In the genomic region with DNA sequence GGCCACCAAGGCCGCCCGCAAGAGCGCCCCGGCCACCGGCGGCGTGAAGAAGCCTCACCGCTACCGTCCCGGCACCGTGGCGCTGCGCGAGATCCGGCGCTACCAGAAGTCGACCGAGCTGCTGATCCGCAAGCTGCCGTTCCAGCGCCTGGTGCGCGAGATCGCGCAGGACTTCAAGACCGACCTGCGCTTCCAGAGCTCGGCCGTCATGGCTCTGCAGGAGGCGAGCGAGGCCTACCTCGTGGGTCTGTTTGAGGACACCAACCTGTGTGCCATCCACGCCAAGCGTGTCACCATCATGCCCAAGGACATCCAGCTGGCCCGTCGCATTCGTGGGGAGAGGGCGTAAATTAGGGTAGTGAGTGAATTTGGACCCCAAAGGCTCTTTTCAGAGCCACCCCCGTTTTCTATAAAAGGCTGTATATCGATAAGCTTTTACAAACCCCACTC, we compare ENCODE assay signal across 7 mouse cellular contexts. TPM values are rescaled to one million over a fixed set of nuclear protein-coding genes. Genes with fewer than 3 reads are reported as not detected.
DNase-seq lines count a peak whose midpoint lies in the region; ATAC-seq and TF ChIP-seq lines count a peak whose summit lies in the region.
"Not testable (repeated sequence)": the region's sequence is repeated elsewhere in the genome, so short reads cannot be mapped to it uniquely, and the experiment has no call there.

No protein-coding gene starts in this region.

- peaks cover 11% of the 10 kb centered on the region for H3K36me3 ChIP-seq in erythroblast, embryonic 14.5 days (ENCODE audit: control insufficient read depth)
- H3K36me3 ChIP-seq in heart, embryonic 13.5 days; intestine, postnatal 0 days (ENCODE audit: control insufficient read depth, insufficient read depth); liver, adult 2 months (ENCODE audit: control insufficient read depth, insufficient read depth, low read length); midbrain, embryonic 11.5 days (ENCODE audit: control insufficient read depth, insufficient read depth, low read length): not testable (repeated sequence)

- H3K9me3 ChIP-seq in erythroblast, embryonic 14.5 days (ENCODE audit: control insufficient read depth, low read length); heart, embryonic 13.5 days; intestine, postnatal 0 days (ENCODE audit: control insufficient read depth); midbrain, embryonic 11.5 days (ENCODE audit: control insufficient read depth, low read length): not testable (repeated sequence)

- peak overlapping the region; percentile 87 for H3K9ac ChIP-seq in heart, embryonic 13.5 days
- H3K9ac ChIP-seq in intestine, postnatal 0 days (ENCODE audit: low read depth, low read length), result peak overlapping the region; percentile 46; the same call in 1 of the 2 replicates
- peak overlapping the region; percentile 71 for H3K9ac ChIP-seq in liver, adult 2 months (ENCODE audit: low read depth, low read length)
- peak overlapping the region; percentile 77 for H3K9ac ChIP-seq in midbrain, embryonic 11.5 days (ENCODE audit: low read length)

- H3K4me3 ChIP-seq in erythroblast, embryonic 14.5 days (replicated peaks), result peak overlapping the region; percentile 76
- peak overlapping the region; percentile 57 for H3K4me3 ChIP-seq in heart, embryonic 13.5 days
- H3K4me3 ChIP-seq in intestine, postnatal 0 days (ENCODE audit: low read depth, low read length), result peak overlapping the region; percentile 34
- peak overlapping the region; percentile 50 for H3K4me3 ChIP-seq in liver, adult 2 months (ENCODE audit: insufficient read depth, low read depth, low read length)
- peak overlapping the region; percentile 39 for H3K4me3 ChIP-seq in midbrain, embryonic 11.5 days (ENCODE audit: low read depth, low read length)

- not testable (repeated sequence) for TF ChIP-seq CTCF in intestine, postnatal 0 days (IDR thresholded peaks at IDR 0.05; ENCODE audit: low read depth); liver, adult 2 months (IDR thresholded peaks at IDR 0.05; ENCODE audit: low read depth, low read length)

- H3K4me1 ChIP-seq in erythroblast, embryonic 14.5 days (ENCODE audit: control insufficient read depth), result peaks cover 44% of the 10 kb centered on the region
- H3K4me1 ChIP-seq in heart, embryonic 13.5 days, result peaks cover 39% of the 10 kb centered on the region
- H3K4me1 ChIP-seq in intestine, postnatal 0 days (replicated peaks; ENCODE audit: control insufficient read depth, insufficient read depth, low read length), result not testable (repeated sequence)
- peaks cover 15% of the 10 kb centered on the region; the same call in 1 of the 2 replicates for H3K4me1 ChIP-seq in liver, adult 2 months (ENCODE audit: control insufficient read depth, insufficient read depth, low read length)
- H3K4me1 ChIP-seq in midbrain, embryonic 11.5 days (ENCODE audit: control insufficient read depth, insufficient read depth, low read length), result peaks cover 11% of the 10 kb centered on the region

- peak overlapping the region; percentile 73 for H3K27ac ChIP-seq in heart, embryonic 13.5 days (replicated peaks)
- peak overlapping the region; percentile 54; the same call in 1 of the 2 replicates for H3K27ac ChIP-seq in intestine, postnatal 0 days (ENCODE audit: low read depth, low read length)
- H3K27ac ChIP-seq in liver, adult 2 months (replicated peaks; ENCODE audit: insufficient read depth, low read depth, low read length), result not testable (repeated sequence)
- H3K27ac ChIP-seq in midbrain, embryonic 11.5 days (ENCODE audit: low read depth, low read length), result peak overlapping the region; percentile 81

- ATAC-seq in heart, embryonic 13.5 days (ENCODE audit: extremely low read depth, insufficient number of reproducible peaks, low FRiP score, low TSS enrichment); intestine, postnatal 0 days; midbrain, embryonic 11.5 days (ENCODE audit: low FRiP score): not testable (repeated sequence)

- not testable (repeated sequence) for TF ChIP-seq POLR2A in liver, adult 2 months (IDR thresholded peaks at IDR 0.05; ENCODE audit: extremely low read depth, insufficient read depth, low read length)

- H3K4me2 ChIP-seq in heart, embryonic 13.5 days, result peak overlapping the region; percentile 80
- peak overlapping the region; percentile 67 for H3K4me2 ChIP-seq in intestine, postnatal 0 days (replicated peaks; ENCODE audit: low read depth)
- peak overlapping the region; percentile 61 for H3K4me2 ChIP-seq in midbrain, embryonic 11.5 days

- H3K79me2 ChIP-seq in liver, adult 2 months (ENCODE audit: control insufficient read depth, insufficient read depth, low read length), result not testable (repeated sequence)

- H3K27me3 ChIP-seq in erythroblast, embryonic 14.5 days (ENCODE audit: control insufficient read depth); heart, embryonic 13.5 days (replicated peaks); intestine, postnatal 0 days (replicated peaks; ENCODE audit: control insufficient read depth, insufficient read depth, low read length); liver, adult 2 months (ENCODE audit: control insufficient read depth, insufficient read depth, low read length); midbrain, embryonic 11.5 days (ENCODE audit: control insufficient read depth, insufficient read depth, low read length): not testable (repeated sequence)

- DNase-seq in ZHBTc4 (ENCODE audit: low read depth, low spot score), result peak; percentile 50
- DNase-seq in liver, adult 2 months (ENCODE audit: extremely low read depth, low read depth, low spot score), result not testable (repeated sequence)
- DNase-seq in midbrain, embryonic 11.5 days (ENCODE audit: low spot score, missing footprints), result peak; percentile 92
- peak; percentile 18 to 33 for DNase-seq in right cerebral cortex, adult 2 months (ENCODE audit: low spot score in 2 of 2)

- 1% methylated on average over 11 of the region's 40 CpGs for WGBS in heart, embryonic 13.5 days
- 0% methylated on average over 9 of the region's 40 CpGs for WGBS in intestine, postnatal 0 days
- 7% methylated on average over 13 of the region's 40 CpGs for WGBS in liver, adult 2 months
- under 1% methylated on average over 11 of the region's 40 CpGs for WGBS in midbrain, embryonic 11.5 days

RNA-seq across cellular contexts. Expression of a gene that starts 0.3 kb away (rescaled TPM):
- 1.6 and 4.7 TPM in 2 replicates for polyA plus RNA-seq in erythroblast, embryonic 14.5 days (2012)
- polyA plus RNA-seq in heart, embryonic 13.5 days (2015; fragmentation: Nextera tagmentation; extraction: Ambion mirVana), result 2.4 TPM in 2 replicates
- polyA plus RNA-seq in intestine, postnatal 0 days (2015; fragmentation: Nextera tagmentation; extraction: Ambion mirVana), result 1.6 and 2.3 TPM in 2 replicates
- total RNA-seq in liver, adult 2 months (2014; rRNA removed), result 3.4 and 5.9 TPM in 2 replicates
- polyA plus RNA-seq in liver, adult 2 months (2012; rRNA removed), result 0.48 and 0.87 TPM in 2 replicates
- 7.4 and 9.8 TPM in 2 replicates for polyA plus RNA-seq in midbrain, embryonic 11.5 days (2014; fragmentation: Nextera tagmentation; extraction: Ambion mirVana)

RNA-seq across cellular contexts. Expression of a gene that starts 1.7 kb away (rescaled TPM):
- polyA plus RNA-seq in erythroblast, embryonic 14.5 days (2012), result 5.1 and 8.3 TPM in 2 replicates
- polyA plus RNA-seq in heart, embryonic 13.5 days (2015; fragmentation: Nextera tagmentation; extraction: Ambion mirVana), result 0.60 and 0.84 TPM in 2 replicates
- polyA plus RNA-seq in intestine, postnatal 0 days (2015; fragmentation: Nextera tagmentation; extraction: Ambion mirVana), result 0.97 and 1.3 TPM in 2 replicates
- total RNA-seq in liver, adult 2 months (2014; rRNA removed), result 5.4 and 11.5 TPM in 2 replicates
- 1.1 TPM in 1 of 2 replicates, not detected in the other for polyA plus RNA-seq in liver, adult 2 months (2012; rRNA removed)
- 1.9 and 2.2 TPM in 2 replicates for polyA plus RNA-seq in midbrain, embryonic 11.5 days (2014; fragmentation: Nextera tagmentation; extraction: Ambion mirVana)

RNA-seq across cellular contexts. Expression of a gene that starts 1.9 kb away (rescaled TPM):
- polyA plus RNA-seq in erythroblast, embryonic 14.5 days (2012), result 6.6 and 15.6 TPM in 2 replicates
- 1.6 and 3.0 TPM in 2 replicates for polyA plus RNA-seq in heart, embryonic 13.5 days (2015; fragmentation: Nextera tagmentation; extraction: Ambion mirVana)
- polyA plus RNA-seq in intestine, postnatal 0 days (2015; fragmentation: Nextera tagmentation; extraction: Ambion mirVana), result 0.64 and 1.3 TPM in 2 replicates
- 4.6 and 5.4 TPM in 2 replicates for total RNA-seq in liver, adult 2 months (2014; rRNA removed)
- 0.39 TPM in 1 of 2 replicates, not detected in the other for polyA plus RNA-seq in liver, adult 2 months (2012; rRNA removed)
- 2.6 and 4.9 TPM in 2 replicates for polyA plus RNA-seq in midbrain, embryonic 11.5 days (2014; fragmentation: Nextera tagmentation; extraction: Ambion mirVana)

RNA-seq across cellular contexts. Expression of a gene that starts 4.7 kb away (rescaled TPM):
- polyA plus RNA-seq in erythroblast, embryonic 14.5 days (2012), result 14.5 and 18.7 TPM in 2 replicates
- polyA plus RNA-seq in heart, embryonic 13.5 days (2015; fragmentation: Nextera tagmentation; extraction: Ambion mirVana), result 3.9 and 4.2 TPM in 2 replicates
- polyA plus RNA-seq in intestine, postnatal 0 days (2015; fragmentation: Nextera tagmentation; extraction: Ambion mirVana), result 3.1 and 4.4 TPM in 2 replicates
- total RNA-seq in liver, adult 2 months (2014; rRNA removed), result 37.2 and 44.6 TPM in 2 replicates
- 4.0 and 4.4 TPM in 2 replicates for polyA plus RNA-seq in liver, adult 2 months (2012; rRNA removed)
- polyA plus RNA-seq in midbrain, embryonic 11.5 days (2014; fragmentation: Nextera tagmentation; extraction: Ambion mirVana), result 3.9 and 6.2 TPM in 2 replicates

RNA-seq across cellular contexts. Expression of a gene that starts 4.9 kb away (rescaled TPM):
- polyA plus RNA-seq in erythroblast, embryonic 14.5 days (2012), result 3.6 and 5.2 TPM in 2 replicates
- 33.5 and 42.7 TPM in 2 replicates for polyA plus RNA-seq in heart, embryonic 13.5 days (2015; fragmentation: Nextera tagmentation; extraction: Ambion mirVana)
- 17.7 and 24.0 TPM in 2 replicates for polyA plus RNA-seq in intestine, postnatal 0 days (2015; fragmentation: Nextera tagmentation; extraction: Ambion mirVana)
- total RNA-seq in liver, adult 2 months (2014; rRNA removed), result 2.8 and 6.6 TPM in 2 replicates
- polyA plus RNA-seq in liver, adult 2 months (2012; rRNA removed), result 0.57 TPM in 2 replicates
- 69.8 and 76.3 TPM in 2 replicates for polyA plus RNA-seq in midbrain, embryonic 11.5 days (2014; fragmentation: Nextera tagmentation; extraction: Ambion mirVana)
